Mouse (Mus musculus) ZHBTc4 (cell line): ENCODE data around the gene Tmigd1.

Source experiments
- DNase-seq: peaks from one replicate; pipeline ENCODE4 v3.0.0-alpha.2; 2011; ENCODE audit warnings: low read depth, low spot score

The Tmigd1 gene

GRCm38 (mm10) chr11:76901579-76902361, at the start of gene Tmigd1:
TSS of gene Tmigd1 (plus strand) at chr11:76902159.
- DNase-seq, result no peak

DNA sequence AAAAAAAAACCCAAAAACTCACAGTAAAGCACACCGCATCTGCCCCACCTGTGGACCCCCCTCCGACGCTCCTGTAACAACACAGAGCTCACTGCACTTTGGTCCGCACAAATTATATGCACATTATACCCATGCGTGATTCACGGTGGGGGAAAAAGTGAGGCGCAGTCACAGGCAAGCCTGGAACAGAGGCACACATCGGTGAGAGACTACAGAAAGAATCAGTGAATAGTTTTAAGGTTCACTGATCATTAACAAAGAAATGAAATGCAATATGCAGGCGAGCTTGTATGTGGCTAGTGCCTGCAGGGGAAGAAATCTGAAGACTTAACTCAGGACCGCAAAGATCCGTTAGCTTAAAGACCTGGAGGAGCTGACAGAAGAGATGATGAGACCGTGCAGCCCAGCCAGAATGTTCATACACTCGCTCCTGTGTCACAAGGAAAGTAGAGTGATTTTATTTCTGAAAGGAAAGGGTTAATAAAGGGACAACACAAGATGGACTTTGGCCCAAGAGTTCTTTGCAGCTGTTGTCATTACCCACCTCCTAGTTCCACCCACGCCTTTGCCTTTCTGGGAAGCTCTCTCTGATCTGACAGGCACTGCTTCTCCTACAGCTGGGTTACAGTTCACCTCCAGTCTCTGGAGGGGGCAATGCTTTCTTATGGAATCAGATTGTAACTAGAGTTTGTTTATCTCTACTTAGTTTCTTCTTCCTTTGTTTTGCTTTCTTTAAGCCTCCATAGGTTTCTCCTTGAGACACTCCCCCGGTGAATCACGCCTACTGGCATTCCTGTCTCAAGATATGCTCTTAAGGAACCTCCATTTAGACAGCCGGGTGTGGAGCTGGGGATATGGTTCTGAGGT, 47.3 kb upstream of the Tmigd1 start:
- peak; percentile 50 for DNase-seq

DNA sequence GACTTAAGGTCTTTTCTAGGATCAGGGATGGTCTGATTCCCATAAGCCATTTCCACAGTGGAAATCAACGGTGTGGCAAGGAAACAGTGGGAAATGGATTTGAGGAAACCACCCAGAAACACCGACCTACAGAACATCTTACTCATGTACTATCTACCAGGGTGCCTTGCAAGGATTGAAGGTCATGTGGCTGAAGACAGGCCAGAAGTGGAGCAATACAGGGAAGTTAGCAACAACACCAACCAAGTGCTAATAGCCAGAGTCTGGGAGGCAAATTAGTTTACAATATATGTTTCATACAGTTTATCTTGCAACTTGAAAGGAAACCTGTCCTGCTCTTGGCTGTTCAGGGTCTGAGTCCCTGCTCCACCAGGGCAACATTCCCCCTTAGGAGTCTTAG, 45.4 kb upstream of the Tmigd1 start:
- DNase-seq, result no peak

DNA sequence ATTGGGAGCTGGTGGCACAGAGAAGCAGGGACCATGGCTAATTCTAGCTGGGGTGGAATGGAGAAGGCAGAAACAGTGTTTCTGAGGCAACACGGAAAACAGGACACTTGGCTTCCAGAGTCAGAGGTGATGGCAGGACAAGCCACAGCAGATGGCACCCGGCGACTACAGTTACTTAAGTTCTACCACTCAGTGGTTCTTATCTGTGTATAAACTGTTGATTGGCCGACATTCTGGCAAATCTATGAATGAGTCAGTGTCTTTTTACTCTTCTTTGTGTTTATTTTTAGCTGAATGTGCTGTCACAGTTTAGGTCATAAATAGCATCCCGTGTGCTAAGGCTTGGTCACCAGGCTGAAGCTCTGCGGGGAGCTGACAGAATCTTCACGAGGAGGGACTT, 44.8 kb upstream of the Tmigd1 start:
- DNase-seq, result no peak

DNA sequence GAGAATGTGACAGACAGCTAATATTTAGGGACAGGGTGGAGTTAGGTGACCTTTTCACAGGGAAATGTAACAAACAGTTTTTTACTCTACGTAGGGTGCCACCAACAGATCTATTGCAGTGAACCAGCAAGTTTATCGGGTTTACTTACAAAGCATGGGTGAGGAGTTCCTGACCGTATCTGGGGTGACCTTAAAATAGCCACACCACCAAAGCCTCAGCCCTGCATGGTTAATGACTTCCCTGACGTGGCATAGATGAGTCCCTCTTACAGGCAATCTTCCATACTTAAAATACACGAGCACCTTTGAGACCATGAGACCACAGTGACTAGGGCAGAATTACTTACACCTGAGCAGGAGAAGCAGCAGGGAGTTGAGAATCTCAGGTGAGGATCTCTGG, 43.2 kb upstream of the Tmigd1 start:
- no peak for DNase-seq

GRCm38 (mm10) chr11:76859261-76859660, 42.7 kb upstream of the Tmigd1 start:
- no peak for DNase-seq

GRCm38 (mm10) chr11:76861185-76861584, 40.8 kb upstream of the Tmigd1 start:
- DNase-seq, result no peak

- no peak for DNase-seq
These were observed 29.3 kb upstream of the Tmigd1 start for GRCm38 (mm10) chr11:76872556-76873234.

DNA sequence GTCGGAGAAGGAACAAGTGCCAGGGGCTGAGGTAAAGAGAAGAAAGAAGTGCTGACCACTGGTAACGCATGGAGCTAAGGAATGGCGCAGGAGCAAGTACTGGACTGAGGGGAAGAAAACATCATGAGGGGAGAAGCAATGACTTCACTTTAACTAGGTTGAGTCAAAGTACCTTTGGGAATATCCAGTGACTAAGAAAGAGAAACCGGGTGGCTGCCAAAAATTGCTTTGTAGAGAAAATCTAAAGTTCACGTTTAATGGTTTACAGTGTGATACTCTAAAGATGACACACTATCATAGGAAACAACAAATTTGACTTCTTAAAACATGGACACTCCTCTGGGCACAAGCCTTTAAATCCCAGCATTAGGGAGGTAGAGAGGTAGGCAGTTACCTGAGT, 28.1 kb upstream of the Tmigd1 start:
- no peak for DNase-seq

- DNase-seq, result no peak
These were observed 27.2 kb upstream of the Tmigd1 start for GRCm38 (mm10) chr11:76874766-76875165.

DNA sequence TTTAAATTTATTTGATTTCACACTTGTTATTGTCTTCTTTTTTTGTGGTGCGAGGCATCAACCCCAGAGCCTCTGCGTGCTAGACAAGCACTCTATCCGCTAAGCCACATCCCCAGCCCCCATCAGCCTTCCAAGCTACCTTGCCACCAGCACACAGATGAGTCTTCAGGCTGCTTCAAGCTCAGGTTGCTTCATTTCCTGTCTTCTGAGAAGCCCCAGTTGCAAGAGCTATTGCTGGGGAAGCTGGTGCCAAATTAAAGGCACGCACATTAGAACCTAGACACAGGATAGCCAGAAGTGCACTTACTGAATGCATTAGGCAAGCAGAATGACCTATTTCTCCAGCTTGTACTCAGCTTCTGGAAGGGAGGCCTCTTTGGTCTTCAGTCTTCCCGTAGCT, 22.1 kb upstream of the Tmigd1 start:
- DNase-seq, result no peak

DNA sequence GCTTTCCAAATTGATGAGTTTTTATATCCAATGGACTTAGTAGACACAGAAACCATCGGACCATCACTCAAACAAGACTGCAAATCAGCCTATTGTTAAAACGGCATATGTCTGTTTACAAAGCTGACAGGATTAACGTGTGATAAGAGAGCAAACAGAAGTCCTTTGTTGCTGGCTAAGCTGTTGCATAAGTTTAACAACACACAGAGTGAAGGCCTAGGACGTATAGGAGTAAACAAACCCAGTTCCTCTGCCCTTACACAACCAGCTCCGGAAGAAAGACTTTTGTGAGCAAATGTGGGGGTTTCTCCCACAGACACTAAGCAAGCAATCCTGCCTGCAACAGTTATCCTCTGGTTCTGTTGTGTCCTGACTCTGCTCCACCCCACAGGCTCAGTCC, 17.5 kb upstream of the Tmigd1 start:
- DNase-seq, result no peak

DNA sequence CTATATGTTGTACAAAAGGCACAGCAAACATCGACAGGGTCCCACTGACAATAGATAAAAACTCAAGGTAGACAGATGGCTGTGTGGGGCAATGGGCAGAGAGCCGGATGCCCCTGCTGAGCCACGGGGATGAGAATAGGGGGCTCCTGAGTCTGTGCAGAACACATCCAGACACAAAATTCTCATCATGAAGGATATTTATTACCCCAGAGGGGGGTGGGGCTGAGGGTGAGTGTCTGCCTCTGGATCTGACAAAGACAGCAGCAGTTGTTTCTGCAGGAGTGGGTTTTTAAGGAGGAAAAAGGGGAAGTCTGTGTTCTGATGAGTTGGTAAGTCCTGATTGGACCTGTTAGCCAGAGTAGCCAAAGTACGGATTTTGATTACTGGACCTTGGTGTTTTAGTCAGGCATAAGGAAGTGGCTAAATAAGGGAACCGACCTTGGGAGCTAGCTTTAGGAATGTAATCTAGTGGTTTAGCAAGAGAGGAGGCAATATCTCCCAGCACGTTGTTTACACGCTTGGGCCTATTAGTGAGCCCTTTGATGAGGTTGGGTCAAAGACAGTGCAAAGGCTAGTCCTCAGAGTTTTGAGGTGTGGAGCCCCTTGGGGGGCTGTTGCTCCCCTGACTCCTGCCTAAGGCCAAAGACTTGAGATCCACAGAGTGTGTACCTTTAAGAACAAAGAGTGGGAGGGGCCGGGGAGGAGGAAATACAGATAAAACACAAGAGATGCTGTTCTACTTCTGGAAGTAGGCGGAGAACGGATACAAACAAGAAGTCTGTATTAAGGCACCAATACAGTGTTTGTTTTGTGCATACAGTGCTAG, 12.4 kb upstream of the Tmigd1 start:
- DNase-seq, result no peak

DNA sequence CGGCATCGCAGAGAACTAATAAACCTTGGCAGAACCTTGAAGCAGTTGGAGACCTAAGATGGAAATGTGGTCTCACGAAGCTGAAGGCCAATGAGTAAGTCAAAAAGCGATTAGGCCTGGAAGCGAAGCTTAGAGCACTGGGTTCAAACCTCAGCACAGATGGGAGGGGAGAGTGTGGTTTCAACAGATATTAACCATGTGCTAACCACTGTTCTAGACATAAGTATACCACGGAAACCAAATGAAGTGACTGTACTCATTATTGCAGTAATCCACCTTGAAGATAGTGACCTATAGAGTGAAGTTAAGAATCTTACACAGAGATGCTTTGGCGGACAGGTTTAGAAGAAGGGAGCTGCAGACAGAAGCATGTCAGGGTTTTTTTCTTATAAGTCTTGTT, 10.8 kb upstream of the Tmigd1 start:
- DNase-seq, result no peak

GRCm38 (mm10) chr11:76891738-76892349, 10.1 kb upstream of the Tmigd1 start:
- DNase-seq, result no peak

GRCm38 (mm10) chr11:76892972-76893371, 9.0 kb upstream of the Tmigd1 start:
- DNase-seq, result no peak

- no peak for DNase-seq
These were observed 8.4 kb upstream of the Tmigd1 start for GRCm38 (mm10) chr11:76893570-76893969.

GRCm38 (mm10) chr11:76894240-76894639, 7.7 kb upstream of the Tmigd1 start:
- peak; percentile 47 for DNase-seq

DNA sequence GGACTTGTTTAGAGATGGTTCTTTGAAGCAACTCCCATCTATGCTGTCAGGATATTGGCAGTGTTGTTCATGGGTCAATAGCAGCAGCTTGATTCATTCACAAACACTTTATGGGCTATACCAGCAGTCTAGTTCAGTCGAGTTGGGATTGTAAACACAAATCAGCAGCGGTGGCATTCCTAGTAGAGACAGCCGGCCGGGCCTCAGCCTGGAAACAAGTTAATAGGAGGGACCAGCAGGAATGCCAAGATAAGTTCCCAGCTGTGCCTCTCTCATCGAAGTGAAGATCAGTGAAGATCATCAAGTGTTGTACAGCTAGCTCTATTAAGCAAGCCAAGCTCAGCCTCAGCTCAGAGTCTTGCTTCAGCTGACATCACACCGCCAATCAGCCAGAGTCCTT, 5.6 kb upstream of the Tmigd1 start:
- no peak for DNase-seq

DNA sequence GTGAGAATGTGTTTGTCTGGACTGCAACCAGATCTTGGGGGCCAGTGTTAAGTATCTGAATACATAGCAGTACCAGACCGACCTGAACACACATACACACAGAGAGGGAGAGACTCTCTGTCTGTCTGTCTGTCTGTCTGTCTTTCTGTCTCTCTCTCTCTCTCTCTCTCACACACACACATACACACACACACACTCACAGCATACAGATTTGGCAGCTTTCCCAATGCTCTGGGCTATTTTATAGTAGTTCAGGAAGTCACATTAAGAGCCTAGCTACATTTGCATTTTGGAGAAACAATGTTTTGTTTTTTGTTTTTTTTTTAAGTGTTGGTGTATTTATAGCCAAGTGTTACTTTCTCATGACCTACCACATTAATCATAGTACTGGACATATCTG, 4.8 kb upstream of the Tmigd1 start:
- no peak for DNase-seq

- no peak for DNase-seq
These were observed 4.1 kb upstream of the Tmigd1 start for GRCm38 (mm10) chr11:76897871-76898270.
